Mouse (Mus musculus) kidney, adult 18-20 months (tissue): Measurements from ENCODE around the gene Hmox1.

Experiments
- DNase-seq: peaks from one replicate; pipeline ENCODE4 v3.0.0; 2021

Gene Hmox1

DNA sequence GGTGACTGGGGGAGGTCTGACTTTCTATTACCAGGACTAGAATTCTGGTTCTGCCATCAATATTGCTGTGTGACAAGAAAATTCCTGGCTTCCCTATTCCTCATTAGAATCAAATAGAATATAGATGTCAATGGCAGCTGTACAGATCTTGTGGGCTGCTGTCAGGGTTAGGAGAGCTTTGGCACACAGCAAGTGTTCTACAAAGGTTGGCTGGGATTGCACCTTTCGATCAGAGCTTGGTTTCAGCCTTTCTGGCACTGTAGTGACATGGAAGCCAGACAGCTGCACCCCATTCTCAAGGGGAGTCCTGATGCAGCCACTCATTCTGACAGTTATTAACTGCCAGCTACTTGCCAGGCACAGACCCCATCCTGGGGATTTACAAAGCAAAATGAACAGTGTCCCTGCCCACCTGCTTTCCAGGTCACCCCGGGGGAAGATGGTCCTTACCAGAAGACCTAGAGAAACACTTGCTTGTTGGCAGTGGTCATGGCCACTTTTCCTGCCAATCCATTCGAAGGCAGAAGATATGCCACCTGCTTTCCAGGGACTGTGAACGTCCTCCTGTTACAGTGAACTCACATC, 2.5 kb upstream of the Hmox1 start:
- no peak for DNase-seq

DNA sequence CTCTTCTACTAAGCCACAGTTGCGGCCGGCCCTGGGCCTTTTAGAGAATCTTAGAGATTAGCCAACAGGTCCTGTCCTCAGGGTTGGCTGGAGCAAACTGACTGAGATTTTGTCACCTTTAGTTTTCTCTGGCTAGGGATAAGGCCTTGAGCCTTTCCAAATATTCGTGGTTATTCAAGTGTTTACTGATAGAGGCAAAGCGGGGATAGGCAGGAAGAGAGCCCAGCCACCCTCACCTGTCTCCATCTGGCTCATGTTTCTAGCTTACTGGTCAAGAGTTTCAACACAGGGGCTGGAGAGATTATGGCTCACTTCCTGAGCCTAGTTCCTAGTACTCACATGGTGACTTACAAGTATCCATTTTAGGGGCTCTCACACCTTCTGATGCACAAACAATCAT, 9.5 kb downstream of the Hmox1 start:
- DNase-seq = no peak

DNA sequence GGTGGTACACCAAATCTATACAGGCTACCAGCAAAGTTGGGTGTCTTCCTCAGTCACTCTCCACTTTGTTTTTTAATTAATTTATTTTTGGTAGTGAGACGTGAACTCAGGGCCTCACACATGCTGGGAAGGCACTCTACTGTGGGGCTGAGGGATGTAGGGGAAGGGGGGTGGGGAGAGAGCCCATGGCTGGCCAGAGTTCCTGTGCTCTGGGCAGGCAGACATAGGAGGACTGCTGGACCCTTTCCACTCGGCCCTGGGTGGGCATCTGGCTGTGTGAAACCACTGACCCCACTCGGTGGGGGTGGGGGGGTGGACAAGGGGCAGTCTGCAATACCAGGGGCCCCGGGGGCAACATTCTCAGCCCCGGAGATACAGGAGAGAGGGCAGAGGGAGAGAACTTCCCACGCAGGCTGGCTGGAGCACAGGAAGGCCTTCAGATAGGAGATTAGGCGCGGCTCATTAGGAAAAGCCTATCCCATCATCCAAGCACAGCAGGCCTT, 10.0 kb downstream of the Hmox1 start:
- DNase-seq = no peak

DNA sequence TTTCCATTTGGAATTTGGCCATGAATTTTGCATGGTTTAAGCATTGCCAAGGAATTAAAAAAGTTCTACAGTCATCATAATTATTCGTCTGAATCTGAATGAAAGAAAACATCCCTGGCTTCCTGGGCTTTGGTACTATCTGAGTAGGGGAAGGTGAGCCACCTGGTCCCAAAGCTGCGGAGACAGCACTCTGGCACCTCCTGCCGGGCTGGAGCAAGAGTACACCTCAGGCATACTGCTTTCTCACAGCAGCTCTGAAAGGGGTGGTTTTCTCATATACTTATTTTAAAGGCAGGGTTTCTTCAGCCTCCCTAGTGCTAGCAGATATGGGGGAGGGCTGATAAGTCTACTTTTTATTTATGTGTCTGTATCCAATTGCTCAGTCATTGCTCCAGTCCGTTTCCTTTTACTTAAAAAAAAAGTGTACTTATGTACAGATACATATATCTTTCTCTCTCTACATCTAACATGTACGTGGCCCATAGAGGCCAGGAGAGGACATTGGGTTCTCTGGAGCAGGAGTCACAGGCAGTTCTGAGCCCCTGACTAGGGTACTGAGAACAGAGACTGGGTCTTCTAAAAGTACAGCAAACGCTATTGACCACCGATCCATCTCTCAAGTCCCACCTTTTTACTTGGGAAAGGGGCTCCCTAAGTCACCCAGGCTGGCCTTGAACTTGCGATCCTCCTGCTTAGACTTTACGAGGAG, 15.3 kb downstream of the Hmox1 start:
- DNase-seq = peak; percentile 85

DNA sequence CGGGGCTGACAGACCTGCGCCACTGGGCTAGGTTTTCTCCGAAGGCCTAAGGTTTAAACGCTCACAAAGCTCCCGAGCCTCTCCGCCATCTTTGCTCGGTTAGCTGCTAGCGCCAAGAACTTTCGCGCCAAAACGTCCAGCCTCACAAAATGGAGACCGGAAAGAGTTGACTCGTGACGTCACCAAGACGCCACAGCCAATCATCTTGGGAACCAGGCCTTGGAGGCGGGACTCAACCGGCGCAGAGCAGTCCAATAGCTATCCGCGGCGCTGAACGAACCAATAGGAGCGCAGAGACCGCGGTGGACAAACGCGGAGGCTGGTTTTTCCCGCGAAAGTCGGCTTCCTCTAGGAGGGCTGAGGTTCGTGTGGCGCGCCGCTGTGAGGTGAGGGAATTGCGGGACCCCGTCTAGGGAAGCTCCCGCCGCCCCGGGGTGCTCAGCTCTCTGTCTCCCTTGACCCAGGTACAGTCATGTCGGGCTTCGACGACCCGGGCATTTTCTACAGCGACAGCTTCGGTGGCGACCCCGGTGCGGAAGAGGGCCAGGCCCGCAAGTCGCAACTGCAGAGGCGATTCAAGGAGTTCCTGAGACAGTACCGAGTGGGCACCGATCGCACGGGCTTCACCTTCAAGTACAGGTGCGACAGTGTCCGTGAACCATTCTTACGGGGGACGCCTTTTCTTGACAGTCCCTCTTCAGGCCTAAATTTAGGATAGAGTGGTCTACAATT, 16.0 kb downstream of the Hmox1 start, which contains the start of gene Mcm5:
Gene Mcm5 (plus strand): TSS at position 334 of the 732 bp plus-strand sequence.
- peak; percentile 99 for DNase-seq

DNA sequence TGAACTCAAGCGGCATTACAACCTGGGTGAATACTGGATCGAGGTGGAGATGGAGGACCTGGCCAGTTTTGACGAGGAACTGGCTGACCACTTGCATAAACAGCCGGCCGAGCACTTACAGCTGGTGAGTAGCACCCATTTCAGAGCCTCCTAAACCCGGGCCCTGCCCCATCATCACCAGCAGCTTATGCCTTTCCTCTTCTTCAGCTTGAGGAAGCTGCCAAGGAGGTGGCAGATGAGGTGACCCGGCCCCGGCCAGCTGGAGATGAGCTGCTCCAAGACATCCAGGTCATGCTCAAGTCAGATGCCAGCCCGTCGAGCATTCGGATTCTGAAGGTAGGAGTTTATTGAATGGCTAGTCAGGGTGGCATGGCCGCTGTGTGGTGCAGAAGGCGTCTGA, 16.7 kb downstream of the Hmox1 start:
- DNase-seq = no peak

DNA sequence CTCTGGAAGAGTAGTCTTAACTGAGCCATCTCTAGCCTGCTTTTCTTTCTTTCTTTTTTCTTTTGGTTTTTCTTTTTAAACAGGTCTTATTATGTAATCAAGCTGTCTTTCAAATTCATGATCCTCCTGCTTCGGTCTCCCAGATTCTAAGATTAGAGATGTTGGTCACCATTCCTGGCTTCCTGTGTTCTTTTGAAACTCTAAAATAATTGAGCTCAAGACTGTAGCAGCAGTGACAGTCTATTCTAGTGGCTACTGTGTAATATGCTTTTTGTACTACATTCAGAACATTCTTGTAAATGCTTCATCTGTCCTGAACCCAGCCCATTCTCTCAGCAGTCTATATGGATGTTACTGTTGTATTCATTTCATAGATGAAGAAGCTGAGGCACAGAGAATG, 25.1 kb downstream of the Hmox1 start:
- DNase-seq = no peak

DNA sequence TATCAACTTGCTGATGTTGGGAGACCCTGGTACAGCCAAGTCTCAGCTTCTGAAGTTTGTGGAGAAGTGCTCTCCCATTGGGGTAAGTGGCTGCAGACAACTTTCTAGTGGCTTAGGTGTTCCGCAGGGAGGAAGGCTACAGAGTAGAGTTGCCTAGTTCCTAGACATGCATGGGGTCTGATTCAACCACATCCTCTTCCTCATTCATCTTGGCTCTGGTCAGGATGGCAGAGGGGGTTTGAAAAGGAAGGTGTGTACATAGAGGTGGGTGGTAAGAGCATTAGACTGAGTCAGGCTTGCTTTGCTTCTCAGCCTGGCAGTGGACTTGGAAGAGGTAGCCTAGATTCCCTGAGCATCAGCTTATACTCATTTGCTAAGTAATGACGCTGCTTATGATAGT, 25.9 kb downstream of the Hmox1 start:
- no peak for DNase-seq

DNA sequence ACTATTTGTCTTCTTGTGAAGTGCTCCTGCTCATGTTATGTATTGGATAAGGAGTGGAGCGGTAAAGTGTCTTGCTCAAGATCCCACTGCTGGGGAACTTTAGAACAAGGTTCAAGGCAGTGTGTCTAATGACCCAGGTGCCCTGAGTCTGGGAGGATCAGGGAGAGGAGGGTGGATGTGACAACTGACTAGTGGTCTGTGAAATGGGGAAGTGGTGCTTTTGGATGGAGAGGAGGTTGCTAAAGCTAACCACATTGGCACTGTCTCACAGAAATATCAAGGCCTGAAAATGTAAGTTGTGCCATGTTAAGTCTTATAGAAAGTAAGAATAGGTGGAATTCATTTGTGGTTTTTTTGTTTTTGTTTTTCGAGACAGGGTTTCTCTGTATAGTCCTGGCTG, 26.3 kb downstream of the Hmox1 start:
- DNase-seq = no peak

DNA sequence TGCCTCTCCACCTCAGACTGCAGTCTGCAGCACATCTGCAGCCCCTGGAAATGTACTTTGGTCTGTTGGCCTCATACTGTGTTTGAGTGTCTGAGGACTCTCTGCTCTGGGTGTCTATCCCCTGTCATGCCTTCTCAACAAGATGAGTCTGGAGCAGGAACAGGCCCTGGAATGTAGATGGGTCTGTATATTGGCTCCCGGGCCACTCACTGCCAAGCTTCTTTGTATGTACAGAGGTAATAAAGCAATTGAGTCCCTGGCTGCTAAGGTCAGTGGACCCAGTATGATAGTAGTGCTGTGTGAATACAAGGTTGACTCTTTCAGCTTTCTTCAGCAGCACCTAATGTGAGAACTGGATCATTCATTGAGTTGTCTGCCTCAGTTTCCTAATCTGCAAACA, 34.0 kb downstream of the Hmox1 start:
- no peak for DNase-seq

DNA sequence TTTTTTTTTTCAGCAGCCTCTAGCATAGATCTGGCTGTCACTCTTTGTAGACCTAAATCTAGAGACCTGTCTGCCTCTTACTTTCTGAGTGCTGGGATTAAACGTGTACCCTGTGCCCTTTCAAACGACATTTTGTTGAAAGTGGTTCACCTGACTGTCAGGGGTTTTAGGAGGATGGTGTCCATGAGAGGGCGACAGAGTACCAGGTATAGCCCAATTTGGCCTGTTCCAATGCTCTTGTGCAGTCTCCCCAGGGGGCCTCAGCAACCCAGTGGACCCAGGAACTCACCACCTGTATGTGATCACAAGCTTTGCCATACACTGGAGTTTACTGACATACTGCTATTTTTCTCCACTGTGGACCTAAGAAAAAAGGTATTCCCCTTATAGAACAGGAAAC, 39.1 kb downstream of the Hmox1 start:
- DNase-seq = peak; percentile 61

DNA sequence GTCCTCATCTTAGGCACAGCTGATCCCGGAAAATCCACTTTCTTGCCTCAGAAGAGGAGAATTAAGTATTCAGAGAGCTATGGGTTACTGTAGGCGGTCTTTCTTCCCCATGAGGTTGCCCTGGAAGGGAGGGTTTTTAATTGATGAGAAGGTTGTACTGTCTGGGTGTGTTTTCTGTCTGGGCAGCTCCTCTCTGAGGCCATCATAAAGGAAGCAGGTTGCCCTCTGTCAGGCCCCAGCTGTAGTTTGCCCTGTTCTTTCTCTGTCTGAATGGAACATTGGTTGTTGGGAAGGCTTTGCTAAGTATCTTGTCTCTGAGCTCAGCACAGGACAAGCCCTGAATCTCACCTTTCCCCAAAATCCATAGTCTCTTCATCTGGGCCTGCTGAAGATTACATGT, 40.0 kb downstream of the Hmox1 start:
- no peak for DNase-seq

DNA sequence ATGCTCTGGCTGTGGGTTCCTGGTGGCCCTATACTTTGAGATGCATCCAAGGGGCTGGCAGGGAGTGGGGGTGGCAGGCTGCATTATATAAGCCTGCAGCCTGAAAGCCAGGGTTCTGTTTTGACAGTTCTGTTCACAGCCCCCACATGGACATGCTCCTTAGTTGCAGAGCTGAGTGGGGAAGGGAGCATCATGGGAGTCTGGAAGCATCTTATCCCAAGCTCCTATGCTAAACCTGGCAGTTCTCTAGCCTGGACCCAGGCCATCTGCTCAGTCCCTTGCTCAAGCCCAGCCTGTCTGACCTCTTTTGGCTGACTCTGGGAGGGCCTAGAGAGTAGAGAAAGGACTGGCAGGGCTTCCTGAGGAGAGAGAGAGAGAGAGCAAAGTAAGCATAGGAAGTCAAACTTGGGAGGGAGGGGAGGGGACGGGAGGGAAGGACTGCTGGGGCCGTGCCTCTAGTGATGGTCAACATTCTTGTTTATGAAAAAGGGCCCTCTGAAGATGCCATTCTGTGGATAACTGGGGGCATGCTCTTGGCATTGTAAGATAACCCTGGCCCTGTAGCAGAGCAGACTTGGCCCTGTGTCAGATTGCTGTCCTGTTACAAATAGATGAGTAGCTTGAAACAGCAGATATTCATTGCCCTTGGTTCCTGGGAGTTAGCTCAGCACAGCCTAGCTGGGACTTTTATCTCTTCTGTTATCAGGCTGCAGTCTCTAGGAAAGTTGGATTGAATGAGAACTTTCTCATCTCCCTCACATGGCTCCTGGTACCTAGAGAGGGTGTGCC, 41.4 kb downstream of the Hmox1 start:
- DNase-seq = no peak

DNA sequence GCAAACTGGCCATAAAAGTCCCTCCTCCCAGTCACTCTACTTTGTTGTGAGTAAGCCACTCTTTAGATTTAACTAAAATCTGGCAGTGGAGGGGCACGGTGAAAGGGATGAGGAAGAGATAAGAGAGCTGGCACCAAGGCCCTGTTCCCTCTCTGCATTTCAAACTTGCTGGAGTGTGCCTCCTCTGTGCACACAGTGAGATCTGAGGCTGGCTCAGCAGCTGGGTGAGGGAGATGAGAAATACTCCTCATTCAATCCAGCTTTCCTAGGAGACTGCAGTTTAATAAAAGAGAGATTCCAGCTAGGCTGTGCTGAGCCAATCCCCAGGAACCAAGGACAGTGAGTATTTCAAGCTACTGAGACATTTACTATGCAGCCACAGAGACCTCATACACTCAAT, 42.3 kb downstream of the Hmox1 start:
- no peak for DNase-seq

DNA sequence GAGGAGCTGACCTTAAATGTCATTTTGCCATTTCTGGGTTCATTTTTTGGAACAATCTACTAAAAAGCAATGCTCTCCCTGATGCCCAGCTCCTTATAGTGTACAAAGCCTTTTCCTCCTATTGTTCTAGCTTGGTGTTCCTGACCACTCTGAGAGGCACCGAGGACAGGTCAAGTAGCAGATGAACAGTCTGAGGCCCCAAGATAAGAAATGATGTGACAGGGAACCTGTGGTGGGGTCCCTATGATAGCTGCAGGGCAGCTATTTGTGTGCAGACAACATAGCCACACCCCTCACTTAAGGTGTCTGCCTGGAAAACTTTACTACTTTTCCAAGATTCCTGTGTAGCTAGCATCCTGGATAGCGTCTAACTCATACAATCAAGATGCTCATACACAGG, 42.8 kb downstream of the Hmox1 start:
- DNase-seq = no peak

DNA sequence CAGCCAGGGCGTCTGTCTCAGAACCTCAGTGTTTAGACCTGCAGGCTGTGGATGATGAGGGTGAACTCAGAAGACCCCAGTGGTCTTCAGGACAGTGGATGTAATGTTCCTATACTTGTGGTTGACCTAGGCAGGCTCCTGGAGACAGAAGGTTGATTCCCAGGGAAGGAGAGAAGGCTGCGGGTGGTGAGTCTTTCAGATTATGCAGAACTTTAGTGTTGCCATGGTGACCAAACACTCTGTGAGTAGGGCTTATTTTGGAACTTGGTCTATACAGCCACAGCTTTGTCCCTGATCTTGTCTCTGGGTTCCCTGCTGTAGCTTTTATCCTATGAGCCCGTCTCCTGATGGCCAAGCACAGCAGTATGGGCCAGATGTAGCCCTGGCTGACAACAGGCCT, 44.1 kb downstream of the Hmox1 start:
- DNase-seq = no peak
